Mouse (Mus musculus): ENCODE results near the gene Gm3415.

- TF ChIP-seq CTCF (conservative IDR thresholded peaks at IDR 0.05; ENCODE audit: insufficient read depth, insufficient read length, low read depth, low read length), result no peak
- TF ChIP-seq POLR2A (IDR thresholded peaks at IDR 0.05; ENCODE audit: low read depth, low read length), result no peak
Observed at GRCm38 (mm10) chr5:146607816-146608215, 51.9 kb downstream of the Gm3415 start.
